ENCODE assay signal across 9 mouse cellular contexts in the genomic region with DNA sequence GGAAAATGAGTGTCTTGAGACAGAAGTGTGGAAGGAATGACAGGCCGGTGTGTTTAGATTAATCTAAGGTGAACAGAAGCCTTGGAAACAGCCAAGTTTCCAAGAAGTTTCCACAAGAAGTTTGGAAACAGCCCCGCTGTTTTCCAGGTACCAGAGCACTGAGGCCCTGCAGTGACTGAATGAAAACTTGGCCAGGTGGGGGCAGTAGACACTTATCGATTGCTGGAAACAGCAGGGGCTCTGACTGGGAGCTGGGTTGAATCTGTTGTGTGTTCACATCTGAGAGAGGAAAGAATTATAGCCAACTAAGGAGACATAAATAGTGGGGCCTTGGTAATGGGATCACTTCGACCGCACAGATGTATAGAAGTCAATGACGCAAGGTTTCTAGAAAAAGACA. TPM values are rescaled to one million over a fixed set of nuclear protein-coding genes. Genes with fewer than 3 reads are reported as not detected.
DNase-seq lines count a peak whose midpoint lies in the region; ATAC-seq and TF ChIP-seq lines count a peak whose summit lies in the region.
"Had no signal": no experiment of that assay in that cellular context is flagged by ENCODE, and none has a peak within 500 bp of the region (broad histone marks: within the 10 kb centered on the region; RNA-seq: fewer than 3 reads in every experiment).

No protein-coding gene starts in this region.

- peak; percentile 35 for TF ChIP-seq CTCF in lung, adult 2 months (IDR thresholded peaks at IDR 0.05; ENCODE audit: insufficient read depth, low read length)

- no peak for TF ChIP-seq POLR2A in lung, adult 2 months (IDR thresholded peaks at IDR 0.05; ENCODE audit: borderline replicate concordance, extremely low read depth, low read depth, low read length)

- no peak overlapping the region for H3K4me3 ChIP-seq in lung, adult 2 months (replicated peaks; ENCODE audit: extremely low read depth, low read depth, low read length)
- H3K4me3 ChIP-seq in hindbrain, embryonic 16.5 days (ENCODE audit: low read length): no peak overlapping the region
- H3K4me3 ChIP-seq: erythroblast, embryonic 14.5 days had no signal

- no peak overlapping the region for H3K27ac ChIP-seq in hindbrain, embryonic 16.5 days (ENCODE audit: low read depth, low read length)

- no peak overlapping the region for H3K9ac ChIP-seq in hindbrain, embryonic 16.5 days (ENCODE audit: low read depth, low read length)

- ATAC-seq in frontal cortex, adult (ENCODE audit: low TSS enrichment): peak; percentile 77
- ATAC-seq in hindbrain, embryonic 16.5 days: no peak

- H3K27me3 ChIP-seq in hindbrain, embryonic 16.5 days (replicated peaks; ENCODE audit: control insufficient read depth, insufficient read depth, low read length): no peaks in the 10 kb centered on the region

- no peaks in the 10 kb centered on the region for H3K9me3 ChIP-seq in hindbrain, embryonic 16.5 days (ENCODE audit: control insufficient read depth, low read length)

- H3K4me2 ChIP-seq in hindbrain, embryonic 16.5 days (ENCODE audit: low read length): no peak overlapping the region

- DNase-seq in frontal cortex, postnatal 14 days (ENCODE audit: low spot score in 2 of 2): no peak
- DNase-seq in lung, adult 2 months: peak; percentile 11
- no peak for DNase-seq in lung, postnatal 25 days (ENCODE audit: low spot score)
- peak; percentile 73 for DNase-seq in adrenal gland, postnatal 10 days
- peak; percentile 25 to 74 for DNase-seq in kidney, postnatal 36 days
- DNase-seq in testis, postnatal 10 days (ENCODE audit: low spot score): peak; percentile 85

- WGBS in lung, adult 2 months: 60% methylated on average over 6 of the region's 6 CpGs
- WGBS in hindbrain, embryonic 16.5 days: 54% methylated on average over 6 of the region's 6 CpGs

- H3K4me1 ChIP-seq in lung, adult 2 months (ENCODE audit: control insufficient read depth, insufficient read depth, low read length): no peaks in the 10 kb centered on the region
- no peaks in the 10 kb centered on the region for H3K4me1 ChIP-seq in hindbrain, embryonic 16.5 days (ENCODE audit: control insufficient read depth, insufficient read depth, low read depth, low read length)

- H3K36me3 ChIP-seq in hindbrain, embryonic 16.5 days (ENCODE audit: control insufficient read depth, insufficient read depth, low read length): no peaks in the 10 kb centered on the region

RNA-seq across cellular contexts. Expression of gene Sdhaf3, which starts 13.0 kb away (rescaled TPM):
- 0.26 and 0.63 TPM in 2 replicates for polyA plus RNA-seq in lung, adult 2 months (2012; rRNA removed)
- 1 to 10 TPM; 5.2 to 6.0 TPM for total RNA-seq in adrenal gland, postnatal 10 days (2021)
- polyA plus RNA-seq in hindbrain, embryonic 16.5 days (2015; fragmentation: Nextera tagmentation; extraction: Ambion mirVana): 6.3 and 6.9 TPM in 2 replicates

Comparison
In these comparisons a context has a peak if more than half of its experiments do, and no peak if none do; other contexts are left out.
1. DNase-seq: peak in lung, adult 2 months (single experiment), adrenal gland, postnatal 10 days (single experiment), kidney, postnatal 36 days (2 of 2) and testis, postnatal 10 days (single experiment); none in frontal cortex, postnatal 14 days (0 of 2) and lung, postnatal 25 days (single experiment).